Mouse (Mus musculus) limb, embryonic 10.5 days (tissue): ENCODE results near the gene Adam15. TPM values are rescaled to one million over a fixed set of nuclear protein-coding genes. Genes with fewer than 3 reads are reported as not detected.

Experiments used
- DNase-seq: peaks from one replicate; pipeline ENCODE4 v3.0.0-alpha.2; 2017; ENCODE audit warnings: low spot score
- H3K27ac ChIP-seq: fragments of 300-500 bp; sonication (generic); 2 replicates; pipeline ENCODE4 v1.5.1; 2016; ENCODE audit warnings: mild to moderate bottlenecking
- H3K27me3 ChIP-seq: fragments of 300-500 bp; sonication (generic); 2 replicates; pipeline ENCODE4 v1.6.1; 2016; ENCODE audit warnings: low read depth, mild to moderate bottlenecking; ENCODE audit not compliant: poor library complexity, severe bottlenecking
- H3K36me3 ChIP-seq: fragments of 300-500 bp; sonication (generic); 2 replicates; pipeline ENCODE4 v1.6.1; 2016; ENCODE audit warnings: mild to moderate bottlenecking, moderate library complexity
- H3K4me1 ChIP-seq: fragments of 300-500 bp; sonication (generic); 2 replicates; pipeline ENCODE4 v1.6.1; 2016
- H3K4me3 ChIP-seq: fragments of 300-500 bp; sonication (generic); 2 replicates; pipeline ENCODE4 v1.5.1; 2016; ENCODE audit warnings: mild to moderate bottlenecking, moderate library complexity
- H3K9me3 ChIP-seq: fragments of 300-500 bp; sonication (generic); replicated peaks from 2 replicates; pipeline ENCODE4 v1.6.1; 2016; ENCODE audit warnings: mild to moderate bottlenecking
- WGBS: fragments of 180-500 bp; shearing (Covaris S2); methylation state at CpG from one replicate; pipeline ENCODE4 v1.1.7; 2016; 5-methylcytosine and 5-hydroxymethylcytosine counted together
- polyA plus RNA-seq: library from polyadenylated mRNA; unstranded; fragments of >200 nt; fragmentation: Nextera tagmentation; extraction: Ambion mirVana; gene quantifications from 2 replicates; pipeline ENCODE4 v1.2.1, GENCODE M21; 2016

Adam15 gene
- polyA plus RNA-seq, 1 experiment from 2014 or later: 29.4 TPM

GRCm38 (mm10) chr3:89356029-89356428, 6.2 kb upstream of the Adam15 start:
- WGBS: 75% methylated on average over 9 of the region's 9 CpGs
- no peak overlapping the region for H3K4me3 ChIP-seq
- DNase-seq: no peak
- peaks cover 25% of the 10 kb centered on the region for H3K27me3 ChIP-seq
- H3K9me3 ChIP-seq: no peaks in the 10 kb centered on the region
- H3K36me3 ChIP-seq: no peaks in the 10 kb centered on the region
- H3K4me1 ChIP-seq: peaks cover 15% of the 10 kb centered on the region
- H3K27ac ChIP-seq: no peak overlapping the region

- H3K4me1 ChIP-seq: peaks cover 18% of the 10 kb centered on the region
- WGBS: 83% methylated on average over 6 of the region's 6 CpGs
- H3K27me3 ChIP-seq: peaks cover 30% of the 10 kb centered on the region
- no peak overlapping the region for H3K27ac ChIP-seq
- H3K4me3 ChIP-seq: no peak overlapping the region
- H3K9me3 ChIP-seq: no peaks in the 10 kb centered on the region
- H3K36me3 ChIP-seq: no peaks in the 10 kb centered on the region
- DNase-seq: no peak
Measured at GRCm38 (mm10) chr3:89355512-89355902, 5.7 kb upstream of the Adam15 start.

GRCm38 (mm10) chr3:89354816-89355511, 5.2 kb upstream of the Adam15 start:
- no peaks in the 10 kb centered on the region for H3K9me3 ChIP-seq
- WGBS: 15% methylated on average over 5 of the region's 5 CpGs
- H3K27me3 ChIP-seq: peaks cover 36% of the 10 kb centered on the region
- no peaks in the 10 kb centered on the region for H3K36me3 ChIP-seq
- H3K27ac ChIP-seq: peak overlapping the region; percentile 38; the same call in 1 of the 2 replicates
- peaks cover 24% of the 10 kb centered on the region for H3K4me1 ChIP-seq
- H3K4me3 ChIP-seq: 0 out of 2 replicates have a peak overlapping the region, but pooled peaks have one; percentile 11
- DNase-seq: peak; percentile 90

GRCm38 (mm10) chr3:89351271-89351670, 1.5 kb upstream of the Adam15 start:
- 0 out of 2 replicates have a peak, but pooled peaks cover 4% of the 10 kb centered on the region for H3K36me3 ChIP-seq
- no peak for DNase-seq
- 47% methylated on average over 5 of the region's 5 CpGs for WGBS
- no peak overlapping the region for H3K4me3 ChIP-seq
- peaks cover 46% of the 10 kb centered on the region for H3K4me1 ChIP-seq
- no peaks in the 10 kb centered on the region for H3K9me3 ChIP-seq
- H3K27ac ChIP-seq: no peak overlapping the region
- H3K27me3 ChIP-seq: peaks cover 65% of the 10 kb centered on the region

- no peaks in the 10 kb centered on the region for H3K9me3 ChIP-seq
- DNase-seq: peak; percentile 51
- H3K4me3 ChIP-seq: peak overlapping the region; percentile 67
- peaks cover 36% of the 10 kb centered on the region for H3K4me1 ChIP-seq
- peaks cover 65% of the 10 kb centered on the region for H3K27me3 ChIP-seq
- peaks cover 25% of the 10 kb centered on the region for H3K36me3 ChIP-seq
- H3K27ac ChIP-seq: peak overlapping the region; percentile 69
- 1% methylated on average over 38 of the region's 38 CpGs for WGBS
Measured at GRCm38 (mm10) chr3:89348911-89349868, 606 bp downstream of the Adam15 start.

GRCm38 (mm10) chr3:89347916-89348315, 1.9 kb downstream of the Adam15 start:
- Histone ChIP-seq H3K27me3 (peaks cover 62% of the 10 kb centered on the region), H3K4me3 (peak overlapping the region; percentile 67; the same call in 1 of the 2 replicates), H3K4me1 (peaks cover 36% of the 10 kb centered on the region), H3K9me3 (no peaks in the 10 kb centered on the region), H3K27ac (0 out of 2 replicates have a peak overlapping the region, but pooled peaks have one; percentile 25), H3K36me3 (peaks cover 38% of the 10 kb centered on the region)
- no peak for DNase-seq
- WGBS: 50% methylated on average over 1 of the region's 1 CpGs

- H3K27ac ChIP-seq: no peak overlapping the region
- WGBS: 83% methylated on average over 10 of the region's 10 CpGs
- no peaks in the 10 kb centered on the region for H3K9me3 ChIP-seq
- no peak for DNase-seq
- peaks cover 53% of the 10 kb centered on the region for H3K27me3 ChIP-seq
- H3K4me3 ChIP-seq: no peak overlapping the region
- peaks cover 36% of the 10 kb centered on the region for H3K4me1 ChIP-seq
- H3K36me3 ChIP-seq: peaks cover 42% of the 10 kb centered on the region
Measured at GRCm38 (mm10) chr3:89346815-89347540, 2.8 kb downstream of the Adam15 start.

- WGBS: 85% methylated on average over 7 of the region's 7 CpGs
- Histone ChIP-seq H3K27me3 (peaks cover 18% of the 10 kb centered on the region), H3K27ac (no peak overlapping the region), H3K4me1 (peaks cover 34% of the 10 kb centered on the region), H3K9me3 (no peaks in the 10 kb centered on the region), H3K4me3 (no peak overlapping the region), H3K36me3 (peaks cover 50% of the 10 kb centered on the region)
- no peak for DNase-seq
Measured at GRCm38 (mm10) chr3:89343279-89343678, 6.5 kb downstream of the Adam15 start.

GRCm38 (mm10) chr3:89341794-89342193, 8.0 kb downstream of the Adam15 start:
- Histone ChIP-seq H3K4me1 (peaks cover 36% of the 10 kb centered on the region), H3K36me3 (peaks cover 50% of the 10 kb centered on the region), H3K4me3 (no peak overlapping the region), H3K27me3 (peaks cover 3% of the 10 kb centered on the region), H3K27ac (no peak overlapping the region), H3K9me3 (no peaks in the 10 kb centered on the region)
- DNase-seq: no peak
- WGBS: 94% methylated on average over 4 of the region's 4 CpGs

GRCm38 (mm10) chr3:89340465-89340864, 9.3 kb downstream of the Adam15 start:
- H3K36me3 ChIP-seq: peaks cover 43% of the 10 kb centered on the region
- WGBS: 4% methylated on average over 11 of the region's 11 CpGs
- peak overlapping the region; percentile 74 for H3K4me3 ChIP-seq
- H3K27ac ChIP-seq: peak overlapping the region; percentile 95
- peaks cover 47% of the 10 kb centered on the region for H3K4me1 ChIP-seq
- H3K9me3 ChIP-seq: no peaks in the 10 kb centered on the region
- peak; percentile 93 for DNase-seq
- H3K27me3 ChIP-seq: no peaks in the 10 kb centered on the region

GRCm38 (mm10) chr3:89339416-89339815, 10.4 kb downstream of the Adam15 start:
- Histone ChIP-seq H3K27ac (peak overlapping the region; percentile 95), H3K4me3 (peak overlapping the region; percentile 74), H3K36me3 (peaks cover 43% of the 10 kb centered on the region), H3K27me3 (no peaks in the 10 kb centered on the region), H3K4me1 (peaks cover 56% of the 10 kb centered on the region), H3K9me3 (no peaks in the 10 kb centered on the region)
- DNase-seq: peak; percentile 88
- 20% methylated on average over 8 of the region's 8 CpGs for WGBS

GRCm38 (mm10) chr3:89337721-89338578, 11.8 kb downstream of the Adam15 start, which contains the start of gene Efna4:
Efna4 (minus strand) TSS chr3:89338028.
- H3K4me1 ChIP-seq: peaks cover 68% of the 10 kb centered on the region

More at GRCm38 (mm10) chr3:89337721-89338578, 11.8 kb downstream of the Adam15 start, which contains the start of gene Efna4:
- peaks cover 43% of the 10 kb centered on the region for H3K36me3 ChIP-seq
- H3K4me3 ChIP-seq: peak within 1 kb of the TSS; percentile 74
- under 1% methylated on average over 44 of the region's 44 CpGs for WGBS
- peak; percentile 86 for DNase-seq
- no peaks in the 10 kb centered on the region for H3K9me3 ChIP-seq
- no peaks in the 10 kb centered on the region for H3K27me3 ChIP-seq
- peak within 1 kb of the TSS; percentile 95 for H3K27ac ChIP-seq
